Mouse (Mus musculus): Measurements from ENCODE around the gene Krtap1-4. TPM values are rescaled to one million over a fixed set of nuclear protein-coding genes. Genes with fewer than 3 reads are reported as not detected.

Gene Krtap1-4
- polyA plus RNA-seq, 1 experiment from 2014 or later = not detected

GRCm38 (mm10) chr11:99539721-99540120 is 43.7 kb downstream of the Krtap1-4 start:
- Histone ChIP-seq H3K27me3 (no peaks in the 10 kb centered on the region), H3K4me3 (no peak overlapping the region), H3K4me2 (replicated peaks) (no peak overlapping the region), H3K9ac (replicated peaks) (no peak overlapping the region), H3K4me1 (0 out of 2 replicates have a peak, but pooled peaks cover 7% of the 10 kb centered on the region), H3K9me3 (no peaks in the 10 kb centered on the region), H3K36me3 (no peaks in the 10 kb centered on the region), H3K27ac (replicated peaks) (no peak overlapping the region)
- ATAC-seq (ENCODE audit: low FRiP score, low read depth) = no peak
- WGBS = 75% methylated on average over 9 of the region's 9 CpGs

Other genes with a start within 250 kb of the Krtap1-4 start
- gene Krt26, start 245.7 kb downstream of the Krtap1-4 start, polyA plus RNA-seq (2016; fragmentation: Nextera tagmentation; extraction: Ambion mirVana) = 0.21 and 0.48 TPM in 2 replicates
- gene Krt27, start 232.6 kb downstream of the Krtap1-4 start, polyA plus RNA-seq (2016; fragmentation: Nextera tagmentation; extraction: Ambion mirVana) = not detected in 2 replicates
- gene Krt28, start 208.8 kb downstream of the Krtap1-4 start, polyA plus RNA-seq (2016; fragmentation: Nextera tagmentation; extraction: Ambion mirVana) = 0.42 TPM in 1 of 2 replicates, not detected in the other
- 35.9 and 37.2 TPM in 2 replicates for gene Krt10, start 194.3 kb downstream of the Krtap1-4 start, polyA plus RNA-seq (2016; fragmentation: Nextera tagmentation; extraction: Ambion mirVana)
- gene Krt12, start 161.4 kb downstream of the Krtap1-4 start, polyA plus RNA-seq (2016; fragmentation: Nextera tagmentation; extraction: Ambion mirVana) = not detected in 2 replicates
- gene Krt20, start 145.5 kb downstream of the Krtap1-4 start, polyA plus RNA-seq (2016; fragmentation: Nextera tagmentation; extraction: Ambion mirVana) = 0.09 and 0.20 TPM in 2 replicates
- not detected in 2 replicates for gene Krt23, start 90.5 kb downstream of the Krtap1-4 start, polyA plus RNA-seq (2016; fragmentation: Nextera tagmentation; extraction: Ambion mirVana)
- not detected in 2 replicates for gene Krt39, start 62.3 kb downstream of the Krtap1-4 start, polyA plus RNA-seq (2016; fragmentation: Nextera tagmentation; extraction: Ambion mirVana)
- gene Krt40, start 40.5 kb downstream of the Krtap1-4 start, polyA plus RNA-seq (2016; fragmentation: Nextera tagmentation; extraction: Ambion mirVana) = not detected in 2 replicates
- not detected in 2 replicates for gene Krtap3-3, start 32.8 kb downstream of the Krtap1-4 start, polyA plus RNA-seq (2016; fragmentation: Nextera tagmentation; extraction: Ambion mirVana)
- not detected in 2 replicates for gene Krtap3-2, start 26.8 kb downstream of the Krtap1-4 start, polyA plus RNA-seq (2016; fragmentation: Nextera tagmentation; extraction: Ambion mirVana)
- not detected in 2 replicates for gene Gm11939, start 24.2 kb downstream of the Krtap1-4 start, polyA plus RNA-seq (2016; fragmentation: Nextera tagmentation; extraction: Ambion mirVana)
- not detected in 2 replicates for gene Krtap3-1, start 17.0 kb downstream of the Krtap1-4 start, polyA plus RNA-seq (2016; fragmentation: Nextera tagmentation; extraction: Ambion mirVana)
- not detected in 2 replicates for gene Krtap1-5, start 2.6 kb downstream of the Krtap1-4 start, polyA plus RNA-seq (2016; fragmentation: Nextera tagmentation; extraction: Ambion mirVana)
- gene Krtap1-3, start 7.7 kb upstream of the Krtap1-4 start, polyA plus RNA-seq (2016; fragmentation: Nextera tagmentation; extraction: Ambion mirVana) = not detected in 2 replicates
- gene Krtap9-3, start 14.5 kb upstream of the Krtap1-4 start, polyA plus RNA-seq (2016; fragmentation: Nextera tagmentation; extraction: Ambion mirVana) = not detected in 2 replicates
- gene Gm11938, start 19.7 kb upstream of the Krtap1-4 start, polyA plus RNA-seq (2016; fragmentation: Nextera tagmentation; extraction: Ambion mirVana) = not detected in 2 replicates
- not detected in 2 replicates for gene Gm11937, start 26.5 kb upstream of the Krtap1-4 start, polyA plus RNA-seq (2016; fragmentation: Nextera tagmentation; extraction: Ambion mirVana)
- gene Krtap2-4, start 31.2 kb upstream of the Krtap1-4 start, polyA plus RNA-seq (2016; fragmentation: Nextera tagmentation; extraction: Ambion mirVana) = not detected in 2 replicates
- gene Gm11562, start 36.8 kb upstream of the Krtap1-4 start, polyA plus RNA-seq (2016; fragmentation: Nextera tagmentation; extraction: Ambion mirVana) = not detected in 2 replicates
- not detected in 2 replicates for gene Krtap4-1, start 44.6 kb upstream of the Krtap1-4 start, polyA plus RNA-seq (2016; fragmentation: Nextera tagmentation; extraction: Ambion mirVana)
- gene Krtap4-2, start 51.4 kb upstream of the Krtap1-4 start, polyA plus RNA-seq (2016; fragmentation: Nextera tagmentation; extraction: Ambion mirVana) = not detected in 2 replicates
- gene Krtap4-7, start 60.4 kb upstream of the Krtap1-4 start, polyA plus RNA-seq (2016; fragmentation: Nextera tagmentation; extraction: Ambion mirVana) = not detected in 2 replicates
- gene Gm11555, start 66.6 kb upstream of the Krtap1-4 start, polyA plus RNA-seq (2016; fragmentation: Nextera tagmentation; extraction: Ambion mirVana) = not detected in 2 replicates
- gene Gm11563, start 75.3 kb upstream of the Krtap1-4 start, polyA plus RNA-seq (2016; fragmentation: Nextera tagmentation; extraction: Ambion mirVana) = not detected in 2 replicates
- not detected in 2 replicates for gene Krtap4-6, start 82.3 kb upstream of the Krtap1-4 start, polyA plus RNA-seq (2016; fragmentation: Nextera tagmentation; extraction: Ambion mirVana)
- gene Gm14190, start 107.1 kb upstream of the Krtap1-4 start, polyA plus RNA-seq (2016; fragmentation: Nextera tagmentation; extraction: Ambion mirVana) = not detected in 2 replicates
- gene Gm14180, start 150.6 kb upstream of the Krtap1-4 start, polyA plus RNA-seq (2016; fragmentation: Nextera tagmentation; extraction: Ambion mirVana) = not detected in 2 replicates
- not detected in 2 replicates for gene Gm11595, start 189.3 kb upstream of the Krtap1-4 start, polyA plus RNA-seq (2016; fragmentation: Nextera tagmentation; extraction: Ambion mirVana)
- not detected in 2 replicates for gene Krtap4-8, start 197.1 kb upstream of the Krtap1-4 start, polyA plus RNA-seq (2016; fragmentation: Nextera tagmentation; extraction: Ambion mirVana)
- not detected in 2 replicates for gene Krtap4-9, start 201.5 kb upstream of the Krtap1-4 start, polyA plus RNA-seq (2016; fragmentation: Nextera tagmentation; extraction: Ambion mirVana)
- not detected in 2 replicates for gene Gm11596, start 209.8 kb upstream of the Krtap1-4 start, polyA plus RNA-seq (2016; fragmentation: Nextera tagmentation; extraction: Ambion mirVana)
- not detected in 2 replicates for gene Gm11569, start 215.3 kb upstream of the Krtap1-4 start, polyA plus RNA-seq (2016; fragmentation: Nextera tagmentation; extraction: Ambion mirVana)
- gene Gm11554, start 220.8 kb upstream of the Krtap1-4 start, polyA plus RNA-seq (2016; fragmentation: Nextera tagmentation; extraction: Ambion mirVana) = not detected in 2 replicates
- gene Krtap4-13, start 226.2 kb upstream of the Krtap1-4 start, polyA plus RNA-seq (2016; fragmentation: Nextera tagmentation; extraction: Ambion mirVana) = not detected in 2 replicates
- not detected in 2 replicates for gene Gm11564, start 232.0 kb upstream of the Krtap1-4 start, polyA plus RNA-seq (2016; fragmentation: Nextera tagmentation; extraction: Ambion mirVana)